Mouse (Mus musculus) CH12.LX (cell line): ENCODE data around the gene Endod1. TPM values are rescaled to one million over a fixed set of nuclear protein-coding genes. Genes with fewer than 3 reads are reported as not detected.

Experiments used
- DNase-seq: peaks from one replicate; pipeline ENCODE4 v3.0.0-alpha.2; 2013; ENCODE audit errors: extremely low read depth
- H3K27ac ChIP-seq: 2 replicates; pipeline ENCODE4 v1.5.1; 2012; ENCODE audit warnings: low read depth, mild to moderate bottlenecking, control low read depth, moderate library complexity; ENCODE audit not compliant: insufficient read depth
- H3K27me3 ChIP-seq: replicated peaks from 2 replicates; pipeline ENCODE3; 2012; ENCODE audit warnings: inconsistent platforms
- H3K36me3 ChIP-seq, 2 experiments: replicated peaks in 1 of 2; 2 replicates each; pipeline versions ENCODE3 to v1.6.1; 2012; ENCODE audit warnings: inconsistent platforms in 1 of 2, low read length in 1 of 2, mild to moderate bottlenecking in 1 of 2, mixed read lengths in 1 of 2, moderate library complexity in 1 of 2; ENCODE audit not compliant: control insufficient read depth in 1 of 2, insufficient read depth in 1 of 2
- H3K4me1 ChIP-seq, 2 experiments: 2 replicates each; pipeline ENCODE4 v1.6.1; 2012; ENCODE audit warnings: inconsistent platforms in 1 of 2, moderate library complexity in 1 of 2; ENCODE audit not compliant: insufficient read depth in 2 of 2, control insufficient read depth in 1 of 2
- H3K4me2 ChIP-seq: 2 replicates; pipeline ENCODE4 v1.6.1; 2012; ENCODE audit warnings: low read depth, mild to moderate bottlenecking, control low read depth; ENCODE audit not compliant: poor library complexity, insufficient read depth, severe bottlenecking
- H3K4me3 ChIP-seq, 3 experiments: fragments of 150-350 bp in 1 of 3; sonication (generic) in 1 of 3; replicated peaks in 1 of 3; 2 replicates each; pipeline versions ENCODE3 to v1.5.1; 2011 to 2012; ENCODE audit warnings: low read depth in 2 of 3, low read length in 2 of 3, mild to moderate bottlenecking in 2 of 3, moderate library complexity in 2 of 3, control low read depth in 1 of 3, improper control_type of control experiment in 1 of 3, inconsistent platforms in 1 of 3, mixed read lengths in 1 of 3; ENCODE audit not compliant: poor library complexity in 1 of 3
- H3K79me2 ChIP-seq: replicated peaks from 2 replicates; pipeline ENCODE4 v1.6.1; 2012; ENCODE audit warnings: mild to moderate bottlenecking, moderate library complexity; ENCODE audit not compliant: control insufficient read depth, poor library complexity, insufficient read depth, severe bottlenecking; ENCODE audit errors: extremely low read depth
- H3K9ac ChIP-seq: 2 replicates; pipeline ENCODE4 v1.6.1; 2012; ENCODE audit warnings: low read depth, mild to moderate bottlenecking, control low read depth, moderate library complexity; ENCODE audit not compliant: insufficient read depth
- H3K9me3 ChIP-seq: replicated peaks from 2 replicates; pipeline ENCODE3; 2012; ENCODE audit warnings: low read length, inconsistent platforms, mixed read lengths
- BHLHE40 ChIP-seq: IDR thresholded peaks from 2 replicates; pipeline ENCODE4 v1.6.1; 2011; ENCODE audit warnings: mild to moderate bottlenecking, low read depth, low read length, improper control_type of control experiment
- CHD2 ChIP-seq: IDR thresholded peaks from 2 replicates; pipeline ENCODE4 v1.6.1; 2011; ENCODE audit warnings: low read length, improper control_type of control experiment
- CTCF ChIP-seq, 2 experiments: IDR thresholded peaks in 1 of 2; conservative IDR thresholded peaks in 1 of 2; 2 replicates each; pipeline ENCODE4 v1.5.1; 2011 to 2012; ENCODE audit warnings: low read depth in 2 of 2, low read length in 2 of 2, improper control_type of control experiment in 1 of 2, inconsistent platforms in 1 of 2, mild to moderate bottlenecking in 1 of 2, moderate library complexity in 1 of 2
- KAT2A ChIP-seq: IDR thresholded peaks from 2 replicates; pipeline ENCODE4 v1.6.1; 2012; ENCODE audit warnings: low read length, improper control_type of control experiment, inconsistent platforms; ENCODE audit not compliant: insufficient replicate concordance
- MEF2A ChIP-seq: IDR thresholded peaks from 2 replicates; pipeline ENCODE4 v1.6.1; 2014; ENCODE audit warnings: low read depth, mild to moderate bottlenecking, inconsistent platforms, low read length, improper control_type of control experiment, borderline replicate concordance
- NRF1 ChIP-seq: IDR thresholded peaks from 2 replicates; pipeline ENCODE4 v1.6.1; 2014; ENCODE audit warnings: low read depth, mild to moderate bottlenecking, inconsistent platforms, low read length, improper control_type of control experiment, moderate library complexity
- POLR2A ChIP-seq: IDR thresholded peaks from 2 replicates; pipeline ENCODE4 v1.6.1; 2011; ENCODE audit warnings: low read depth, mild to moderate bottlenecking, improper control_type of control experiment, low read length
- RCOR1 ChIP-seq: conservative IDR thresholded peaks from 2 replicates; pipeline ENCODE4 v1.6.1; 2012; ENCODE audit warnings: low read depth, mild to moderate bottlenecking, inconsistent platforms, low read length, improper control_type of control experiment
- SIN3A ChIP-seq: IDR thresholded peaks from 2 replicates; pipeline ENCODE4 v1.6.1; 2012; ENCODE audit warnings: low read length, improper control_type of control experiment, inconsistent platforms
- UBTF ChIP-seq: IDR thresholded peaks from 2 replicates; pipeline ENCODE4 v1.6.1; 2012; ENCODE audit warnings: low read depth, mild to moderate bottlenecking, inconsistent platforms, low read length, improper control_type of control experiment, moderate library complexity
- USF1 ChIP-seq: IDR thresholded peaks from 2 replicates; pipeline ENCODE4 v1.6.1; 2014; ENCODE audit warnings: low read depth, mild to moderate bottlenecking, inconsistent platforms, low read length, improper control_type of control experiment
- ZC3H11A ChIP-seq: IDR thresholded peaks from 2 replicates; pipeline ENCODE4 v1.6.1; 2012; ENCODE audit warnings: low read depth, mild to moderate bottlenecking, inconsistent platforms, low read length, improper control_type of control experiment
- dilution Hi-C: fragments of 300-500 bp; cut with MboI; formaldehyde crosslinking; loops from 2 replicates; pipeline ENCODE4 v1.14.3; 2020; ENCODE audit warnings: low sequenced_read_pairs; ENCODE audit not compliant: extremely low pct_unique_long_range_greater_than_20kb, extremely low pct_ligation_motif_present
- in situ Hi-C: fragments of 300-500 bp; cut with MboI; formaldehyde crosslinking; loops from 3 replicates; pipeline ENCODE4 v1.14.3; 2019; ENCODE audit warnings: low sequenced_read_pairs, low pct_ligation_motif_present, low pct_unique_long_range_greater_than_20kb, mixed read lengths
- polyA plus RNA-seq: library from polyadenylated mRNA; unstranded; fragments of >175 nt; gene quantifications from 2 replicates; pipeline ENCODE4 v1.2.1, GENCODE M21; 2012; ENCODE audit warnings: low read depth; ENCODE audit not compliant: insufficient read length
- total RNA-seq, 2 experiments: library from RNA; depleted of rRNA; stranded (reverse); fragments of 300-350 nt in 1 of 2; fragments of >200 nt in 1 of 2; gene quantifications; 2 replicates each; pipeline ENCODE4 v1.2.3; 2012 to 2014

Endod1 gene
- total and polyA plus RNA-seq, 3 experiments = 1.6 to 4.6 (median 3.0) TPM

GRCm38 (mm10) chr9:14408044-14408443 is 26.7 kb upstream of the Endod1 start:
- H3K9ac ChIP-seq = no peak overlapping the region
- dilution Hi-C loops = no loop called here
- no peak overlapping the region for H3K4me2 ChIP-seq

GRCm38 (mm10) chr9:14406056-14406455 is 24.7 kb upstream of the Endod1 start:
- no peak overlapping the region for H3K4me2 ChIP-seq
- no peaks in the 10 kb centered on the region for H3K36me3 ChIP-seq
- no peaks in the 10 kb centered on the region for H3K4me1 ChIP-seq
- H3K79me2 ChIP-seq = no peaks in the 10 kb centered on the region
- no peaks in the 10 kb centered on the region for H3K27me3 ChIP-seq
- H3K9me3 ChIP-seq = peaks cover 4% of the 10 kb centered on the region
- dilution Hi-C loops (no loop called here), in situ Hi-C loops (no loop called here)
- no peak overlapping the region for H3K27ac ChIP-seq
- H3K9ac ChIP-seq = no peak overlapping the region
- no peak for DNase-seq
- H3K4me3 ChIP-seq = no peak overlapping the region
- TF ChIP-seq RCOR1 = no peak
- TF ChIP-seq KAT2A = no peak
- no peak for TF ChIP-seq CHD2
- no peak for TF ChIP-seq SIN3A

More at GRCm38 (mm10) chr9:14408044-14408443, 26.7 kb upstream of the Endod1 start:
- no peak for DNase-seq
- H3K27ac ChIP-seq = no peak overlapping the region
- no peaks in the 10 kb centered on the region for H3K4me1 ChIP-seq
- no peak for TF ChIP-seq BHLHE40
- TF ChIP-seq UBTF = no peak
- no peaks in the 10 kb centered on the region for H3K79me2 ChIP-seq
- H3K27me3 ChIP-seq = no peaks in the 10 kb centered on the region
- H3K36me3 ChIP-seq = no peaks in the 10 kb centered on the region
- H3K9me3 ChIP-seq = peaks cover 4% of the 10 kb centered on the region
- in situ Hi-C loops = no loop called here
- no peak overlapping the region for H3K4me3 ChIP-seq

GRCm38 (mm10) chr9:14402099-14402498 is 20.8 kb upstream of the Endod1 start:
- Histone ChIP-seq H3K27me3 (no peaks in the 10 kb centered on the region), H3K4me1 (no peaks in the 10 kb centered on the region), H3K9me3 (peaks cover 2% of the 10 kb centered on the region), H3K9ac (no peak overlapping the region), H3K4me2 (no peak overlapping the region), H3K4me3 (no peak overlapping the region), H3K27ac (no peak overlapping the region), H3K79me2 (no peaks in the 10 kb centered on the region), H3K36me3 (no peaks in the 10 kb centered on the region)
- no peak for TF ChIP-seq POLR2A
- TF ChIP-seq NRF1 = no peak
- no peak for TF ChIP-seq CTCF (conservative IDR thresholded peaks at IDR 0.05 in 1 of 2, IDR thresholded peaks at IDR 0.05 in 1 of 2; ENCODE audit: low read depth in 2 of 2, low read length in 2 of 2)
- TF ChIP-seq ZC3H11A = no peak
- no peak for TF ChIP-seq MEF2A
- TF ChIP-seq USF1 = no peak
- in situ Hi-C loops (no loop called here), dilution Hi-C loops (no loop called here)
- DNase-seq = no peak
